ENCODE assay signal across 8 mouse cellular contexts in genomic region chr12:98746746-98747379, GRCm38 (mm10). TPM values are rescaled to one million over a fixed set of nuclear protein-coding genes. Genes with fewer than 3 reads are reported as not detected.
DNase-seq lines count a peak whose midpoint lies in the region; ATAC-seq and TF ChIP-seq lines count a peak whose summit lies in the region.

Gene Zc3h14, plus strand, starts transcription at chr12:98746964.

- H3K4me3 ChIP-seq in forebrain, embryonic 15.5 days: peak within 1 kb of the TSS; percentile 97
- peak within 1 kb of the TSS; percentile 68 for H3K4me3 ChIP-seq in lung, adult 2 months (replicated peaks; ENCODE audit: extremely low read depth, low read depth, low read length)

- no peaks in the 10 kb centered on the region for H3K27me3 ChIP-seq in forebrain, embryonic 15.5 days

- no peaks in the 10 kb centered on the region for H3K9me3 ChIP-seq in forebrain, embryonic 15.5 days

- peaks cover 43% of the 10 kb centered on the region for H3K4me1 ChIP-seq in forebrain, embryonic 15.5 days
- H3K4me1 ChIP-seq in lung, adult 2 months (ENCODE audit: control insufficient read depth, insufficient read depth, low read length): no peaks in the 10 kb centered on the region

- WGBS in forebrain, embryonic 15.5 days: under 1% methylated on average over 84 of the region's 87 CpGs
- under 1% methylated on average over 75 of the region's 87 CpGs for WGBS in lung, adult 2 months

- peak within 1 kb of the TSS; percentile 69 for H3K4me2 ChIP-seq in forebrain, embryonic 15.5 days (replicated peaks)

- TF ChIP-seq POLR2A in lung, adult 2 months (IDR thresholded peaks at IDR 0.05; ENCODE audit: borderline replicate concordance, extremely low read depth, low read depth, low read length): 0 out of 2 replicates have a peak, but pooled peaks have one; percentile 8

- peak; percentile 94 for DNase-seq in ES-CJ7 (ENCODE audit: low read depth, low spot score)
- peak; percentile 93 for DNase-seq in cerebellum, adult 11 months
- DNase-seq in heart, postnatal 25 days (ENCODE audit: low spot score): peak; percentile 86
- DNase-seq in layer of hippocampus, adult 18-20 months (ENCODE audit: low spot score in 2 of 2): peak; percentile 88 to 92
- DNase-seq in lung, adult 2 months: peak; percentile 90
- peak; percentile 84 to 87 for DNase-seq in thymus, adult 18-20 months

- peak within 1 kb of the TSS; percentile 94 for H3K9ac ChIP-seq in forebrain, embryonic 15.5 days (replicated peaks)

- peak within 1 kb of the TSS; percentile 96 for H3K27ac ChIP-seq in forebrain, embryonic 15.5 days (replicated peaks)

- H3K36me3 ChIP-seq in forebrain, embryonic 15.5 days: no peaks in the 10 kb centered on the region

- peak; percentile 56 for TF ChIP-seq CTCF in lung, adult 2 months (IDR thresholded peaks at IDR 0.05; ENCODE audit: insufficient read depth, low read length)

- intact Hi-C loops in heart, postnatal 25 days (cut with DNase I): loop anchor here (5.0 kb wide), 1 partner anchor 75 kb away; no protein-coding TSS in a partner anchor

- ATAC-seq in forebrain, embryonic 15.5 days (replicated peaks): peak; percentile 91
- peak; percentile 88 for ATAC-seq in neutrophil, adult 5-6 weeks (ENCODE audit: extremely low read depth, insufficient number of reproducible peaks, low FRiP score, poor library complexity, severe bottlenecking)

RNA-seq across cellular contexts. Expression of gene Zc3h14, which starts in this region (rescaled TPM):
- polyA plus RNA-seq in forebrain, embryonic 15.5 days (2015; fragmentation: Nextera tagmentation; extraction: Ambion mirVana): 126 and 127 TPM in 2 replicates
- 10 to 100 TPM; 61.4 to 62.6 TPM for total RNA-seq in heart, postnatal 25 days (2021)
- total RNA-seq in layer of hippocampus, adult 18-20 months (2021): 10 to 100 TPM; 90.4 to 93.2 TPM
- 34.5 and 48.0 TPM in 2 replicates for polyA plus RNA-seq in lung, adult 2 months (2012; rRNA removed)
- 93.1 and 104 TPM in 2 replicates for total RNA-seq in neutrophil, adult 5-6 weeks (2017)

Comparison
In these comparisons a context has a peak if more than half of its experiments do, and no peak if none do; other contexts are left out.
1. Peak in every context shown above with its lines: DNase-seq, ATAC-seq, H3K4me3 ChIP-seq and H3K27ac ChIP-seq.